Mouse (Mus musculus) brain, adult 10 weeks (tissue): ENCODE measurements around the gene 1520401A03Rik. TPM values are rescaled to one million over a fixed set of nuclear protein-coding genes. Genes with fewer than 3 reads are reported as not detected.

Source experiments
- polyA plus RNA-seq: library from polyadenylated mRNA; stranded (reverse); fragments of 350-450 nt; fragmentation: Illumina TruSeq; extraction: RNeasy Lipid Tissue Mini Kit (QIAGEN cat#74804); gene quantifications from one replicate; pipeline ENCODE4 v1.2.3, GENCODE M21; 2015; ENCODE audit warnings: low read depth, low replicate concordance

1520401A03Rik gene
- polyA plus RNA-seq = 0.39 TPM

DNA sequence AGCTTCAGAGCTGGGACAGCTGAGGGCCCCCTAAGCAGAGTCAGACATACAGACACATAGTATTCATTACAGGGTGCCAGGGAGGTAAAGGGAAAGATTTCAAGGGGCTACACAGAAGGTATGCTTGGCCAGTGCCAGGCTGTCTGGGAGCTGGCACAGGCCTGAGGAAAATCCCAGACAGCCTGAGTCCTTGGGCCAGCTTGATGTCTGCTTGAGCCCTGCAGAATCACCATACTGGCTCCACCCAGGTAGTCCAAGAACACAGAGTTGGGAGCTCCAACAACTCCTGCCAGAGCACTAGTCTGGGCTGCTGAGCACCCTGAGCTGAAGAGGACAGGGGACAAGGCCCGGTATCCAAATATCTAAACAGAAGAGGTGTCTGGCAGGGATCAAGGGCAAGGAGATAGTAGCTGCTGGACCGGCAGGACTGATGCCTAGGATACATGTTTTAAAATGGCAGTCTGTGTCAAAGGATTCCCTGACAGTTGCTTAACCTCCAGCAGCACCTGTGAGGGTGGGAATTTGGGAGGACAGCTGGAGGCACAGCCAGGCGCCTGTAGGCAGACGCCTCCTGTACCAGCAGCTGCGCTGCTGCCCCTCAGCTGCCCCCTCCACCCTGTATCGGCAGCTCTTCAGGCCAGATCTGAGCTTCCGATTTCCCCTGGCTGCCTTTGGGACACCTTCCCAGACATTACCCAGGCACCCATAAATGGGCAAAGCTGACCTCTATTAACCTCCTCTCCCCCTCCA is at the start of gene 1520401A03Rik:
TSS of gene 1520401A03Rik (minus strand) at position 408 of the 750 bp plus-strand sequence.

GRCm38 (mm10) chr17:23771284-23772218 is 49.0 kb upstream of the 1520401A03Rik start, which contains the start of gene Flywch1:
TSS of gene Flywch1 (minus strand) at chr17:23771602.

DNA sequence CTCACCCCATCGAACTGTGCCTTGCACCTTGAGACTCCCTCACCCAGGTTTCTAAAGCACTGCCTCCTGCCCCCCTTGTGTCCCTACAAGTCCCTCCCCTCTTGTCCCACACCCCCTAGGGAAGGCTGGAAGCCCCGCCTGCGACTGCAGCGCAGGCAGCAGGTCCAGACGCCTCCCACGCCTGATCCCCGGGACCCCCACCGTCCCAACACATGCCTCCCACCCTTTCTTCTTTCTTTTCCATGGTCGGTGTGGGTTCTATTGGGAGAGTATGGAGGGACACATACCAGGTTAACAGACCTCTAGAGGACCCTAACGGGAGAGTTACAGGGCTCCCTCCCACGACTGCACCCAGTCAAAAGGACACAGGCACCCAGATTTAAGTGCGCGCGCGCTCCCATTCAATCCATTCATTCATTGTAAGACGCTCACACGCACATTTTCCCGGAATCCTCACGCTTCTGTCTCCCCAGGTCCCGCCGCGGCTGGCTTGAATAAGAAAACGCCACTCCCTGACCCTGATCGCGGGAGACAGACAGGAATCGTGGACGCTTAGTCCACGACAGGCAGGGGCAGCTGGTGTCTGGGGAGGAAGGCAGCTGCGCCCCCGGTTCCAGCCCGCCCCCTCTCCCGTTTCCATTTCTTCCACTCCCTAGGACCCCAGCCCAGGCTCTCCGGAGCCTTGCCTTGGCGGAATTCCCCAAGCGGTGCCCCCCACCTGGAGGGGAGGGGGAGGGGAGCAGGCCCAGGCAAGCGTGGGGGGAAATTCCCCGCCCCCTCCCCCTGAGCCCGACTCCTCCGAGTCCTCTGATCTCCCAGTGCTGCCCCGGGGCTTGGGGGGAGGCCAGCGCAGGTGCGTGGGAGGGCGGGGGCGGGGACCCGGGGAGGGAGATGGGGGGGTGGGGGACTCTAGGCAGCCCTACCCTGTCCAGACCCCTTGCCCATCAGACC is 23.0 kb upstream of the 1520401A03Rik start, which contains the start of gene Kremen2:
TSS of gene Kremen2 (minus strand) at position 533 of the 951 bp plus-strand sequence.

GRCm38 (mm10) chr17:23740598-23741021 is 18.0 kb upstream of the 1520401A03Rik start, which contains the start of gene Paqr4:
TSS of gene Paqr4 (minus strand) at chr17:23740867.

DNA sequence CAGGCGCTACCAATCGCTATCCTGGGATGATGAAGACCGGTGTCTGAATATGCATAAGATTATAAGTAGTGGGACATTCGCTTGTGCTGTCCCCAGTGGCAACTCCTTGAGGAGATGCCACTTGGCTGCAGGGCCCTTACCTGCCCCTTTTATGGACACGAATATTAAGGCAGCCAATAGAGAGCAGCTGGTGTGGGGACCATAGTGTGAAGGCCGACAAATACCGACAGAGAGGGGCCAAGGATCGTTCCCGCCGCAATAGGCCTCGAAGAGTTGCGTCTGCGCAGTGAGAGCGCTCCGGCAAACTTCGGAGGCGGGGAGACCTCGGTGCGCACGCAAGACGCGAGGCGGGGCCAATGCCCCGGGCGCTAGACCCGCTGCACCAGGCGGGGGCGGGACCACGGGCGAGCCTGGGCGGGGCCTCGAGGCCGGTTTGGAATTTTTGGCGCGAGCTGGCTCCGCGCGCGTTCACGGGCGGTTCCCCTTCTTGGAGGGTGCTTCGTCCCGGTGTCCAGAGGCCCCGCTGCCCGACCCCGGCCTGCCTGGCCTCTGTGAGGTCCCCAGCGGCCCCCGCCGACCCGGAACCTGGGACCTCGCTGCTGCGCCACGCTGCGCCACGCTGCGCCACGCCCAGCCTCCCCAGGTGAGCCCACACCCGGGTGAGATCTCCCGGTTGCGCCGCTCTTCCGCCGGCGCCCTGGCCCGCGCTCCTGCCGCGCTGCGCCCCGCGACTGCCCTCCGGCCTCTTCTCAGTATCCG is 3.6 kb upstream of the 1520401A03Rik start, which contains the start of gene Pkmyt1:
TSS of gene Pkmyt1 (plus strand) at position 338 of the 759 bp plus-strand sequence.

DNA sequence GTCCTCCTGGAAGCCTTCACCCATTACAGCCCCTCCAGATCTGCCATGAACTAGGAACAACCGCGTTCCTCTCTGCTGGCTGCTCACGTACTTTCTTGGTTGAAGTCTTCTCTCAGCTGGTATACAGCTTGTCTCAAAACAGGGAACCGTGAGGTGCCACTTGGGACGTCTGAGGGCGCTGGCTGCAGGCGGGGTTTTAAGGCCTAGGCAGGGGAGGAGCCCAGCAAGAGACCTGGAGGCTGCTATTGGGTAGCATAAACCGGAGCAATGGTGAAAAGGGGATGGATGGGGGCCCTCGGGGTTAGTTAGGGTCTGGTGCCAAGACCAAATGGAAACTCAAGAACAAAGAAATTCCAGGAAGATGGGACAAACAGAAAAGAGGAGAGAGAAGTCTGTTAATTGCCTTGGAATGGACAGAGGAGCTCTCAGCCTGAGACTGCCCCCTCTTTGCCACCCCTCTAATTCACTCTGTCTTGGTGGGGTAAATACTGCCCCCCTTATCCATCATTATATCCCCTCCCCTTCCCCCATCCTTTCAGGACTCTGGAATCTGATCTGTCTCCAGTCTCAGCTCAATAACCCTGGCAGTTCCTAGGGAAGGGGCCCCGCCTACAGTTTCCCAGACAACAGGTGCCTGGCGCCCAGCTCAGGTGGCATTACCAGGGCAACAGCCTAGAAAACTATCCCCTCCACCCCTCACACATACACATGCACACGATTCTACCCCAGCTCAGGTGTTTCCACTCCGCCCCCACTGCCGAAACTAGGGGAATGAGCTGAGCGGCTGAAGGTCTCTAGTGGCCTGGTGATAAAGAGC is 38.5 kb downstream of the 1520401A03Rik start, which contains the start of gene Cldn9:
TSS of gene Cldn9 (minus strand) at position 171 of the 817 bp plus-strand sequence.

DNA sequence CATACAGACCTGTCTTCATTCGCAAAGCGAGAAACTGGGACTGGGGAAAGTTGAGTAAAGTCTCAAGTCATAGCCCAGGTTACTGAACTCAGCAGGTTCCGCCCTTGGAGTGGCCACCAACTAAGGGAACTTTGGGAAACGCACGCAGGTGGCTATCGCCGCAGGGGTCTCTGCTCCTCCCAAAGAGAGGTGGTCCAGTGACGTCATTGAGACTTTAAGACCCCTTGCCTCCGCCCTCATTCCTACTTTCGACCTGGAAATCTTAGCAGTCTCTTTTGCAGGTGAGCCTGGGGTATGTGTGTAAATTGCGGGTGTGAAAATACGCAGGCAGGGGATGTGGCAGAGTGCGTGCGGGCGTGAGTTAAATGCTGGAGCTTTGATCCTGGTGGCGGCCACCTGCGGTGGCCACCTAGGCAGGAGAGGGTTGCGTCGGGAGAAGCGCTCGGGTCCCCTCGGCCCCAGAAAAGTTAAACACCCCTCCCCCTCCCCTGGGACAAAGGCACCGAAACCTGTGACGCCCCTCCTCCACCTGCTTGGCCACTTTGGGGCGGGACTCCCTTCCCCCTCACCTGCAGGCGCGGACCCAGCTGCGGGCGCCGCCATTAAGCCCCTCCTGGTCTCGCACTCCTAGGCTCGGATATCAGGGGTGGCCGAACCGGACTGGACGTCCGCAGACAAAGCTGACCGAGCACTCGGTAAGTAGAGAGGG is 43.3 kb downstream of the 1520401A03Rik start, which contains the start of gene Cldn6:
TSS of gene Cldn6 (plus strand) at position 123 of the 709 bp plus-strand sequence.

DNA sequence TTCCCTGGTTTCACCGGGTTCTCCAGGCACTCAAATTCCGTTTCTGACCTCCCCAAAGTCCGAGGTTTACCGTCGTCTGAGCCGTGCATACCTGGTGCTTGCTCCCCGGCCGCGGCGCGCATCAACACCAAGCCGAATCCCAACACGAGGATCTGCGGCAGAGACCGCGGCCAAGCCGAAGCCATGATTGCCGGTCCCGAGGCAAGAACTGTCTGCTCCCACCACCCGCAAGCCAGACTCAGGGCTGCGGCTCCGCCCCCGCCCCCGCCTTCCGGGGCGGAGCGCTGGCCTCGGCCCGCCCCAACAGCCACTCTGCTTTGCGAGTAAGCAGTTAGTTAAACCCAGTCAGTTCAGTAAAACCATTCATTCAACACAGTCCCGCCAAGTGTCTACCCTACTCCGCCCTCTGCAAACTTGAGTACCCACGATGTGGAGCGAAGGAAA is 45.3 kb downstream of the 1520401A03Rik start, which contains the start of gene Tnfrsf12a:
TSS of gene Tnfrsf12a (minus strand) at position 233 of the 444 bp plus-strand sequence.

GRCm38 (mm10) chr17:23673424-23674073 is 49.0 kb downstream of the 1520401A03Rik start, which contains the start of the genes Hcfc1r1 and Thoc6:
TSS of gene Hcfc1r1 (plus strand) at chr17:23673596.
TSS of gene Thoc6 (minus strand) at chr17:23673882.

GRCm38 (mm10) chr17:23660117-23660875 is 62.3 kb downstream of the 1520401A03Rik start, which contains the start of gene Bicdl2:
TSS of gene Bicdl2 (plus strand) at chr17:23660506.

Other genes with a start within 250 kb of the 1520401A03Rik start
- not detected for gene Vmn2r117, start 243.1 kb downstream of the 1520401A03Rik start, polyA plus RNA-seq
- 5.8 TPM for gene Zfp213, start 158.5 kb downstream of the 1520401A03Rik start, polyA plus RNA-seq
- 18.1 TPM for gene Zfp13, start 123.3 kb downstream of the 1520401A03Rik start, polyA plus RNA-seq
- gene Zscan10, start 121.9 kb downstream of the 1520401A03Rik start, polyA plus RNA-seq = not detected
- 0.24 TPM for gene Mmp25, start 77.5 kb downstream of the 1520401A03Rik start, polyA plus RNA-seq
- not detected for gene Bicdl2, start 62.3 kb downstream of the 1520401A03Rik start, polyA plus RNA-seq
- 211 TPM for gene Hcfc1r1, start 49.2 kb downstream of the 1520401A03Rik start, polyA plus RNA-seq
- gene Thoc6, start 48.9 kb downstream of the 1520401A03Rik start, polyA plus RNA-seq = 9.6 TPM
- 14.9 TPM for gene Tnfrsf12a, start 45.3 kb downstream of the 1520401A03Rik start, polyA plus RNA-seq
- not detected for gene Cldn6, start 43.5 kb downstream of the 1520401A03Rik start, polyA plus RNA-seq
- 0.31 TPM for gene Cldn9, start 38.8 kb downstream of the 1520401A03Rik start, polyA plus RNA-seq
- 5.1 TPM for gene Pkmyt1, start 3.6 kb upstream of the 1520401A03Rik start, polyA plus RNA-seq
- gene Paqr4, start 18.1 kb upstream of the 1520401A03Rik start, polyA plus RNA-seq = 53.5 TPM
- 0.97 TPM for gene Kremen2, start 23.1 kb upstream of the 1520401A03Rik start, polyA plus RNA-seq
- gene Flywch1, start 48.8 kb upstream of the 1520401A03Rik start, polyA plus RNA-seq = 321 TPM
- 29.3 TPM for gene Flywch2, start 63.3 kb upstream of the 1520401A03Rik start, polyA plus RNA-seq
- gene Srrm2, start 67.7 kb upstream of the 1520401A03Rik start, polyA plus RNA-seq = 295 TPM
- 700 TPM for gene Elob, start 106.4 kb upstream of the 1520401A03Rik start, polyA plus RNA-seq
- not detected for gene Prss33, start 113.3 kb upstream of the 1520401A03Rik start, polyA plus RNA-seq
- not detected for gene Prss32, start 121.1 kb upstream of the 1520401A03Rik start, polyA plus RNA-seq
- 0.42 TPM for gene Prss41, start 121.4 kb upstream of the 1520401A03Rik start, polyA plus RNA-seq
- not detected for gene Prss21, start 145.3 kb upstream of the 1520401A03Rik start, polyA plus RNA-seq
- not detected for gene Dcpp1, start 158.1 kb upstream of the 1520401A03Rik start, polyA plus RNA-seq
- gene Dcpp2, start 158.1 kb upstream of the 1520401A03Rik start, polyA plus RNA-seq = not detected
- not detected for gene Dcpp3, start 194.7 kb upstream of the 1520401A03Rik start, polyA plus RNA-seq
- not detected for gene Sbp, start 218.9 kb upstream of the 1520401A03Rik start, polyA plus RNA-seq
- not detected for gene Sbpl, start 232.5 kb upstream of the 1520401A03Rik start, polyA plus RNA-seq